Mouse (Mus musculus) erythroblast, embryonic 14.5 days (primary cell): ENCODE results near the gene Marveld1. TPM values are rescaled to one million over a fixed set of nuclear protein-coding genes. Genes with fewer than 3 reads are reported as not detected.
A peak's percentile ranks its signal among the peaks of the same experiment; 100 is the strongest.

Source experiments
- H3K27me3 ChIP-seq: 2 replicates; pipeline ENCODE4 v1.6.1; 2012; ENCODE audit warnings: inconsistent platforms; ENCODE audit not compliant: control insufficient read depth
- H3K36me3 ChIP-seq: 2 replicates; pipeline ENCODE4 v1.6.1; 2012; ENCODE audit warnings: mild to moderate bottlenecking, inconsistent platforms; ENCODE audit not compliant: control insufficient read depth
- H3K4me1 ChIP-seq: 2 replicates; pipeline ENCODE4 v1.6.1; 2012; ENCODE audit warnings: inconsistent platforms; ENCODE audit not compliant: control insufficient read depth
- H3K4me3 ChIP-seq: replicated peaks from 2 replicates; pipeline ENCODE3; 2012; ENCODE audit warnings: moderate library complexity, mild to moderate bottlenecking, inconsistent platforms
- H3K9me3 ChIP-seq: 2 replicates; pipeline ENCODE4 v1.6.1; 2012; ENCODE audit warnings: low read length, inconsistent platforms, mixed read lengths; ENCODE audit not compliant: control insufficient read depth
- GATA1 ChIP-seq: IDR thresholded peaks from 2 replicates; pipeline ENCODE4 v1.6.1; 2012; ENCODE audit warnings: low read length, inconsistent platforms, mixed read lengths
- TAL1 ChIP-seq: IDR thresholded peaks from 3 replicates; pipeline ENCODE4 v1.6.1; 2012; ENCODE audit warnings: low read length, inconsistent platforms, mixed read lengths
- polyA plus RNA-seq: library from polyadenylated mRNA; stranded (reverse); fragments of >175 nt; gene quantifications from 2 replicates; pipeline ENCODE4 v1.2.3, GENCODE M21; 2012

The Marveld1 gene
- polyA plus RNA-seq, 1 experiment, result 0.05 TPM

- Histone ChIP-seq H3K4me3 (peak overlapping the region; percentile 43), H3K27me3 (peaks cover 41% of the 10 kb centered on the region), H3K36me3 (no peaks in the 10 kb centered on the region), H3K9me3 (no peaks in the 10 kb centered on the region), H3K4me1 (peaks cover 40% of the 10 kb centered on the region)
- no peak for TF ChIP-seq TAL1
- TF ChIP-seq GATA1, result no peak
These were observed 18.9 kb downstream of the Marveld1 start for GRCm38 (mm10) chr19:42166130-42166529.

GRCm38 (mm10) chr19:42166766-42167165, 19.6 kb downstream of the Marveld1 start:
- no peak for TF ChIP-seq TAL1
- TF ChIP-seq GATA1, result no peak
- Histone ChIP-seq H3K4me3 (no peak overlapping the region), H3K4me1 (peaks cover 46% of the 10 kb centered on the region), H3K9me3 (no peaks in the 10 kb centered on the region), H3K36me3 (no peaks in the 10 kb centered on the region), H3K27me3 (peaks cover 41% of the 10 kb centered on the region)

GRCm38 (mm10) chr19:42167489-42167888, 20.3 kb downstream of the Marveld1 start:
- H3K4me3 ChIP-seq, result no peak overlapping the region
- TF ChIP-seq TAL1 (no peak), GATA1 (no peak)
- H3K4me1 ChIP-seq, result peaks cover 51% of the 10 kb centered on the region
- peaks cover 41% of the 10 kb centered on the region for H3K27me3 ChIP-seq
- H3K9me3 ChIP-seq, result no peaks in the 10 kb centered on the region
- H3K36me3 ChIP-seq, result no peaks in the 10 kb centered on the region

GRCm38 (mm10) chr19:42169322-42169975, 22.2 kb downstream of the Marveld1 start:
- Histone ChIP-seq H3K36me3 (peaks cover 6% of the 10 kb centered on the region), H3K9me3 (no peaks in the 10 kb centered on the region), H3K4me1 (peaks cover 54% of the 10 kb centered on the region), H3K27me3 (peaks cover 34% of the 10 kb centered on the region), H3K4me3 (peak overlapping the region; percentile 81)
- TF ChIP-seq GATA1, result no peak

GRCm38 (mm10) chr19:42170025-42170969, 23.1 kb downstream of the Marveld1 start:
- Histone ChIP-seq H3K36me3 (peaks cover 9% of the 10 kb centered on the region), H3K4me3 (peak overlapping the region; percentile 81), H3K27me3 (peaks cover 27% of the 10 kb centered on the region), H3K9me3 (no peaks in the 10 kb centered on the region), H3K4me1 (peaks cover 54% of the 10 kb centered on the region)
- TF ChIP-seq GATA1, result no peak
- no peak for TF ChIP-seq TAL1

- H3K4me3 ChIP-seq, result no peak overlapping the region
- no peaks in the 10 kb centered on the region for H3K27me3 ChIP-seq
- TF ChIP-seq TAL1 (no peak), GATA1 (no peak)
- H3K36me3 ChIP-seq, result peaks cover 54% of the 10 kb centered on the region
- H3K9me3 ChIP-seq, result no peaks in the 10 kb centered on the region
- H3K4me1 ChIP-seq, result peaks cover 31% of the 10 kb centered on the region
These were observed 29.6 kb downstream of the Marveld1 start for GRCm38 (mm10) chr19:42176841-42177240.

GRCm38 (mm10) chr19:42177461-42177860, 30.3 kb downstream of the Marveld1 start:
- Histone ChIP-seq H3K9me3 (no peaks in the 10 kb centered on the region), H3K4me1 (peaks cover 27% of the 10 kb centered on the region), H3K36me3 (peaks cover 59% of the 10 kb centered on the region), H3K4me3 (no peak overlapping the region), H3K27me3 (no peaks in the 10 kb centered on the region)
- TF ChIP-seq TAL1 (no peak), GATA1 (no peak)

GRCm38 (mm10) chr19:42179356-42179755, 32.2 kb downstream of the Marveld1 start:
- Histone ChIP-seq H3K4me1 (peaks cover 24% of the 10 kb centered on the region), H3K4me3 (no peak overlapping the region), H3K36me3 (peaks cover 73% of the 10 kb centered on the region), H3K27me3 (no peaks in the 10 kb centered on the region), H3K9me3 (no peaks in the 10 kb centered on the region)
- TF ChIP-seq TAL1 (no peak), GATA1 (no peak)

- no peaks in the 10 kb centered on the region for H3K27me3 ChIP-seq
- no peaks in the 10 kb centered on the region for H3K9me3 ChIP-seq
- no peak for TF ChIP-seq GATA1
- peaks cover 3% of the 10 kb centered on the region for H3K4me1 ChIP-seq
- H3K4me3 ChIP-seq, result no peak overlapping the region
- peaks cover 94% of the 10 kb centered on the region for H3K36me3 ChIP-seq
These were observed 35.5 kb downstream of the Marveld1 start for GRCm38 (mm10) chr19:42182673-42183072.
